ENCODE assay signal across 8 mouse cellular contexts in the genomic region with DNA sequence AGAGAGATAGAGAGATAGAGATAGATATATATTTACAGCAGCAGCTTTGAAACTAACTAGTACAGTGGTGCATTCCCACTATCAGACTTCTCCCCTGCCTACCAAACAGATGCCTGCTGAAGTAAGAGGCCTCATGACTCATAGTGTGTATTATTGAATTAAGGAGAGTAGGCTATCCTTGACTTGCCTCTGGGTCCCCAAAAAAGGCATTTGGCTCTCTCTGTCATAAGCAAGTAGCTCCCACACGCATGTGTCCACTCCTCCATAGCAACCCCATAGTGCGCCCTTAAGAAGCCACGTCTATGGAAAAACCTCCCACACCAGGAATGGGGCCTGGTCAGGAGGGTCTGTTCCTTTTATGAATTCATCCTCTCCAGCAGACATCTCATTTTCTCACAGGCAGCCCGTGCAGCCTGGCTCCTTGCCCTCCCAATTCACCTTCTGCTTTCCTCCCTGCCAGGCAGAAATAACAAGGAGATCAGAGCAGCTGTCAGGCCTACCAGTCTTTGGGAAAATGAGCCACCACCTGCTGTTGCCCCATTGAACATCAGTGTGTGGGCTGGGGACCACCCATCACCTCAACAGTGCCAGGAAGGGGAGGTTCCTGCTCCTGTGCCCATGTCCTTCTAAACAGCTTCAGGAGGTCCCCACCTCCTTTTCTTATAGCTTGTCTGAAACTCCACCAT.
DNase-seq lines count a peak whose midpoint lies in the region.
"Had no signal": no experiment of that assay in that cellular context is flagged by ENCODE, and none has a peak within 500 bp of the region (broad histone marks: within the 10 kb centered on the region; RNA-seq: fewer than 3 reads in every experiment).

No protein-coding gene starts in this region.

- DNase-seq in left cerebral cortex, adult 18-20 months (ENCODE audit: low spot score in 2 of 2): peak; percentile 55 to 63
- no peak for DNase-seq in left cerebral cortex, adult 11 months (ENCODE audit: low spot score)
- DNase-seq in frontal cortex, postnatal 36 days (ENCODE audit: low spot score in 2 of 2): peak; percentile 48 to 61
- peak; percentile 56 for DNase-seq in layer of hippocampus, postnatal 36 days
- DNase-seq in right cerebral cortex, postnatal 25 days: peak; percentile 62
- no peak for DNase-seq in c-Kit-positive CD71-positive TER-119-positive erythroid progenitor cells, embryonic 14.5 days (ENCODE audit: low spot score)
- DNase-seq in heart, adult 8-10 months (ENCODE audit: low spot score): no peak
- DNase-seq: heart, adult 18-20 months had no signal

Comparison
In these comparisons a context has a peak if more than half of its experiments do, and no peak if none do; other contexts are left out.
1. DNase-seq: peak in left cerebral cortex, adult 18-20 months (2 of 2), frontal cortex, postnatal 36 days (2 of 2), layer of hippocampus, postnatal 36 days (2 of 2) and right cerebral cortex, postnatal 25 days (single experiment); none in left cerebral cortex, adult 11 months (single experiment), c-Kit-positive CD71-positive TER-119-positive erythroid progenitor cells, embryonic 14.5 days (single experiment) and heart, adult 8-10 months (single experiment).